Mouse (Mus musculus): ENCODE measurements at regions not wholly inside any gene's neighbourhood (a gene's known extent, or its start where the extent isn't known, plus 50 kb on each side); places are given as distances from the start of the nearest gene placed in this dataset.
A peak's percentile ranks its signal among the peaks of the same experiment; 100 is the strongest.

GRCm38 (mm10) chr9:61668723-61669122, 245.6 kb downstream of the Rplp1 start:
- no peak for DNase-seq

- DNase-seq, result no peak
These were observed 246.1 kb downstream of the Rplp1 start for GRCm38 (mm10) chr9:61668157-61668697.

GRCm38 (mm10) chr9:61667453-61668074, 246.8 kb downstream of the Rplp1 start:
- DNase-seq, result no peak

- DNase-seq, result no peak
These were observed 247.5 kb downstream of the Rplp1 start for GRCm38 (mm10) chr9:61666761-61667332.

- no peak for DNase-seq
These were observed 248.2 kb downstream of the Rplp1 start for GRCm38 (mm10) chr9:61666118-61666517.

GRCm38 (mm10) chr9:61665254-61665653, 249.1 kb downstream of the Rplp1 start:
- DNase-seq, result no peak

GRCm38 (mm10) chr9:61664000-61664622, 250.2 kb downstream of the Rplp1 start:
- no peak for DNase-seq

GRCm38 (mm10) chr9:61662055-61663028, 252.0 kb downstream of the Rplp1 start:
- DNase-seq, result no peak

- no peak for DNase-seq
These were observed 254.2 kb downstream of the Rplp1 start for GRCm38 (mm10) chr9:61660191-61660590.

GRCm38 (mm10) chr9:61657996-61658395, 256.3 kb downstream of the Rplp1 start:
- DNase-seq, result no peak

GRCm38 (mm10) chr9:61655433-61655981, 258.8 kb downstream of the Rplp1 start:
- DNase-seq, result peak; percentile 25 to 46

GRCm38 (mm10) chr9:61645661-61646425, 268.5 kb downstream of the Rplp1 start:
- no peak for DNase-seq

- DNase-seq, result no peak
These were observed 268.6 kb downstream of the Tle3 start for GRCm38 (mm10) chr9:61640739-61641138.

GRCm38 (mm10) chr9:61638908-61639307, 266.7 kb downstream of the Tle3 start:
- no peak for DNase-seq

- DNase-seq, result no peak
These were observed 261.8 kb downstream of the Tle3 start for GRCm38 (mm10) chr9:61633936-61634335.

GRCm38 (mm10) chr9:61632602-61633001, 260.4 kb downstream of the Tle3 start:
- no peak for DNase-seq

GRCm38 (mm10) chr9:61631097-61631496, 258.9 kb downstream of the Tle3 start:
- DNase-seq, result no peak

- DNase-seq, result no peak
These were observed 255.8 kb downstream of the Tle3 start for GRCm38 (mm10) chr9:61627801-61628574.

GRCm38 (mm10) chr9:61622933-61623332, 250.8 kb downstream of the Tle3 start:
- DNase-seq, result no peak

GRCm38 (mm10) chr9:61621939-61622338, 249.8 kb downstream of the Tle3 start:
- peak in 1 of 2 experiments; percentile 15 for DNase-seq

GRCm38 (mm10) chr9:61620786-61621185, 248.6 kb downstream of the Tle3 start:
- peak in 1 of 2 experiments; percentile 25 for DNase-seq

Data from cerebellum, postnatal 25 days (tissue).